Mouse (Mus musculus) stomach, embryonic 14.5 days (tissue): Measurements from ENCODE around the gene Kif5c. TPM values are rescaled to one million over a fixed set of nuclear protein-coding genes. Genes with fewer than 3 reads are reported as not detected.

Source experiments
- ATAC-seq: fragments of 200-750 bp; cut with Nextera tagmentation; 2 replicates; pipeline ENCODE4 v1.8.0; 2017; ENCODE audit warnings: low read depth, moderate TSS enrichment; ENCODE audit not compliant: insufficient number of reproducible peaks, insufficient read depth, low FRiP score
- H3K27ac ChIP-seq: fragments of 300-500 bp; sonication (generic); 2 replicates; pipeline ENCODE4 v1.5.1; 2014; ENCODE audit warnings: mild to moderate bottlenecking, low read length, moderate library complexity, mixed read lengths
- H3K27me3 ChIP-seq: fragments of 300-500 bp; sonication (generic); 2 replicates; pipeline ENCODE4 v1.6.1; 2014; ENCODE audit warnings: low read length, control low read depth, mixed read lengths; ENCODE audit not compliant: control insufficient read depth, insufficient read depth
- H3K36me3 ChIP-seq: fragments of 300-500 bp; sonication (generic); 2 replicates; pipeline ENCODE4 v1.6.1; 2014; ENCODE audit warnings: mild to moderate bottlenecking, control low read depth, low read length, moderate library complexity, mixed read lengths; ENCODE audit not compliant: control insufficient read depth, insufficient read depth
- H3K4me1 ChIP-seq: fragments of 300-500 bp; sonication (generic); 2 replicates; pipeline ENCODE4 v1.6.1; 2014; ENCODE audit warnings: low read length, control low read depth, mixed read lengths; ENCODE audit not compliant: control insufficient read depth, insufficient read depth
- H3K4me2 ChIP-seq: fragments of 300-500 bp; sonication (generic); replicated peaks from 2 replicates; pipeline ENCODE4 v1.6.1; 2014; ENCODE audit warnings: low read depth, low read length, control low read depth
- H3K4me3 ChIP-seq: fragments of 300-500 bp; sonication (generic); 2 replicates; pipeline ENCODE4 v1.5.1; 2014; ENCODE audit warnings: low read depth, low read length, control low read depth
- H3K9ac ChIP-seq: fragments of 300-500 bp; sonication (generic); replicated peaks from 2 replicates; pipeline ENCODE4 v1.6.1; 2014; ENCODE audit warnings: low read depth, mild to moderate bottlenecking, control low read depth, low read length, moderate library complexity, mixed read lengths
- H3K9me3 ChIP-seq: fragments of 300-500 bp; sonication (generic); 2 replicates; pipeline ENCODE4 v1.6.1; 2016; ENCODE audit warnings: low read depth, low read length, control low read depth; ENCODE audit not compliant: control insufficient read depth
- WGBS: fragments of 180-500 bp; shearing (Covaris S2); extraction: QIAGEN DNeasy Blood & Tissue Kit; methylation state at CpG from one replicate; pipeline ENCODE4 v1.1.7; 2014; 5-methylcytosine and 5-hydroxymethylcytosine counted together
- polyA plus RNA-seq: library from polyadenylated mRNA; unstranded; fragments of >200 nt; fragmentation: Nextera tagmentation; extraction: Ambion mirVana; gene quantifications from 2 replicates; pipeline ENCODE4 v1.2.1, GENCODE M21; 2014

The Kif5c gene
- polyA plus RNA-seq, 1 experiment from 2014 or later, result 11.6 TPM

GRCm38 (mm10) chr2:49684808-49685207 is 65.7 kb downstream of the Kif5c start:
- Histone ChIP-seq H3K27ac (no peak overlapping the region), H3K4me2 (no peak overlapping the region), H3K4me3 (no peak overlapping the region), H3K9me3 (no peaks in the 10 kb centered on the region), H3K9ac (no peak overlapping the region), H3K36me3 (no peaks in the 10 kb centered on the region), H3K4me1 (no peaks in the 10 kb centered on the region), H3K27me3 (no peaks in the 10 kb centered on the region)
- 78% methylated on average over 2 of the region's 2 CpGs for WGBS
- no peak for ATAC-seq

- Histone ChIP-seq H3K4me2 (no peak overlapping the region), H3K27ac (no peak overlapping the region), H3K27me3 (no peaks in the 10 kb centered on the region), H3K4me3 (no peak overlapping the region), H3K9me3 (no peaks in the 10 kb centered on the region), H3K36me3 (no peaks in the 10 kb centered on the region), H3K9ac (no peak overlapping the region), H3K4me1 (no peaks in the 10 kb centered on the region)
- 85% methylated on average over 9 of the region's 9 CpGs for WGBS
- ATAC-seq, result no peak
Measured at GRCm38 (mm10) chr2:49690421-49690826, 71.3 kb downstream of the Kif5c start.

- ATAC-seq, result no peak
- Histone ChIP-seq H3K9ac (no peak overlapping the region), H3K4me1 (no peaks in the 10 kb centered on the region), H3K4me3 (no peak overlapping the region), H3K36me3 (no peaks in the 10 kb centered on the region), H3K4me2 (no peak overlapping the region), H3K27me3 (no peaks in the 10 kb centered on the region), H3K27ac (no peak overlapping the region), H3K9me3 (no peaks in the 10 kb centered on the region)
- 79% methylated on average over 5 of the region's 5 CpGs for WGBS
Measured at GRCm38 (mm10) chr2:49691441-49691840, 72.3 kb downstream of the Kif5c start.

- no peak overlapping the region for H3K9ac ChIP-seq
- no peaks in the 10 kb centered on the region for H3K9me3 ChIP-seq
- H3K36me3 ChIP-seq, result no peaks in the 10 kb centered on the region
- no peaks in the 10 kb centered on the region for H3K4me1 ChIP-seq
- no peak overlapping the region for H3K4me3 ChIP-seq
- no peak overlapping the region for H3K27ac ChIP-seq
- WGBS, result 61% methylated on average over 10 of the region's 10 CpGs
- no peak overlapping the region for H3K4me2 ChIP-seq
- H3K27me3 ChIP-seq, result no peaks in the 10 kb centered on the region
- ATAC-seq, result no peak
Measured at GRCm38 (mm10) chr2:49694727-49695126, 75.6 kb downstream of the Kif5c start.

DNA sequence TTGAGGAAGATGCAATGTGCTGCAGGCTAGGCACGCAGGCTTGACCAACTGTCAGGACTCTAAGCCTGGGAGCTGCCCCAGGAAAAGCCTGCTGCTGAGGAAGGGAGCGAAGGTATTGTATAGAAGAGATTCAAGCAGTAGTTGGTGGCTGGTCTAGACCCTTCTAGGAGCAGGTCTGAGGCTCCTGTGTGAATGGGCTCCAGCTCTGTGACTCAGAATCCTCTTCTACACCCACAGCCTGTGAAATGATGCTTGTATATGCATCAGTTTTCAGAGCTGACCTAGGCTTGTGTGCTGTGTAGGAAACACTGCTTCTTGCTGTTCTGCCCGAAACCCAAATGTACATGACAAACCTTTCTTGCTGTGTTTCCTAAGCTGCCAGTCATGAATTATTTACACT is 76.4 kb downstream of the Kif5c start:
- H3K4me2 ChIP-seq, result no peak overlapping the region
- no peaks in the 10 kb centered on the region for H3K9me3 ChIP-seq
- no peaks in the 10 kb centered on the region for H3K4me1 ChIP-seq
- H3K27me3 ChIP-seq, result no peaks in the 10 kb centered on the region
- H3K36me3 ChIP-seq, result no peaks in the 10 kb centered on the region
- H3K9ac ChIP-seq, result no peak overlapping the region
- 90% methylated on average over 3 of the region's 3 CpGs for WGBS
- no peak overlapping the region for H3K27ac ChIP-seq
- no peak overlapping the region for H3K4me3 ChIP-seq
- no peak for ATAC-seq

DNA sequence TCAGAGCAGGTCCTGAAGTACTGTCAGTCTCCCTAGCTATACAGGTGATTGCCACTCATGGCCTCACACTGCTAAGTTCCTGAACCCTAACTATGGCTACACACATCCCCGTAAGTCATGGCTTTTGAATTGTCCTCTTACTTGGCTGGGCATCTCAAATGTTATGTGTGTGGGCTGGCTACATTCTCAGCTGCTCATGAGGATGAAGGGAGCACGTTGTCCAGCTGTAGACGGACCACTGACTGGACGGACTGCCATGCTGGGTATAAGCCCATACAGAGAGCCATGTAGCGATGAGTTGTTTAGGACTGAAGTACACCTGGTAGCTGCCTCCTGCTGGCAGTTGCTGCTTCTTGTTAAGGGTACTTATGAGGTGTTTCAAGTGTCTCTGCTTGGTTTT is 79.8 kb downstream of the Kif5c start:
- Histone ChIP-seq H3K9me3 (no peaks in the 10 kb centered on the region), H3K4me1 (no peaks in the 10 kb centered on the region), H3K4me2 (no peak overlapping the region), H3K36me3 (no peaks in the 10 kb centered on the region), H3K4me3 (no peak overlapping the region), H3K27ac (no peak overlapping the region), H3K9ac (no peak overlapping the region), H3K27me3 (no peaks in the 10 kb centered on the region)
- 93% methylated on average over 5 of the region's 5 CpGs for WGBS
- ATAC-seq, result no peak

- Histone ChIP-seq H3K9me3 (no peaks in the 10 kb centered on the region), H3K27ac (no peak overlapping the region), H3K9ac (no peak overlapping the region), H3K4me2 (no peak overlapping the region), H3K4me3 (no peak overlapping the region), H3K27me3 (0 out of 2 replicates have a peak, but pooled peaks cover 2% of the 10 kb centered on the region), H3K36me3 (no peaks in the 10 kb centered on the region), H3K4me1 (no peaks in the 10 kb centered on the region)
- WGBS, result 93% methylated on average over 22 of the region's 22 CpGs
- no peak for ATAC-seq
Measured at GRCm38 (mm10) chr2:49700176-49700971, 81.3 kb downstream of the Kif5c start.

- Histone ChIP-seq H3K4me2 (no peak overlapping the region), H3K36me3 (no peaks in the 10 kb centered on the region), H3K4me1 (no peaks in the 10 kb centered on the region), H3K27me3 (no peaks in the 10 kb centered on the region), H3K9ac (no peak overlapping the region), H3K27ac (no peak overlapping the region), H3K4me3 (no peak overlapping the region), H3K9me3 (no peaks in the 10 kb centered on the region)
- WGBS, result 83% methylated on average over 3 of the region's 3 CpGs
- ATAC-seq, result no peak
Measured at GRCm38 (mm10) chr2:49710223-49710622, 91.1 kb downstream of the Kif5c start.

GRCm38 (mm10) chr2:49711693-49712092 is 92.6 kb downstream of the Kif5c start:
- ATAC-seq, result no peak
- WGBS, result 83% methylated on average over 6 of the region's 6 CpGs
- no peak overlapping the region for H3K27ac ChIP-seq
- no peak overlapping the region for H3K4me3 ChIP-seq
- no peaks in the 10 kb centered on the region for H3K9me3 ChIP-seq
- H3K36me3 ChIP-seq, result no peaks in the 10 kb centered on the region
- H3K27me3 ChIP-seq, result no peaks in the 10 kb centered on the region
- H3K4me1 ChIP-seq, result no peaks in the 10 kb centered on the region
- no peak overlapping the region for H3K9ac ChIP-seq
- no peak overlapping the region for H3K4me2 ChIP-seq
